Mouse (Mus musculus) c-Kit-positive CD71-positive TER-119-positive erythroid progenitor cells, embryonic 14.5 days (primary cell): ENCODE measurements around the gene Wdr38.

ENCODE experiments used
- DNase-seq: peaks from one replicate; pipeline ENCODE4 v3.0.0-alpha.2; 2013; ENCODE audit warnings: low spot score

Gene Wdr38

DNA sequence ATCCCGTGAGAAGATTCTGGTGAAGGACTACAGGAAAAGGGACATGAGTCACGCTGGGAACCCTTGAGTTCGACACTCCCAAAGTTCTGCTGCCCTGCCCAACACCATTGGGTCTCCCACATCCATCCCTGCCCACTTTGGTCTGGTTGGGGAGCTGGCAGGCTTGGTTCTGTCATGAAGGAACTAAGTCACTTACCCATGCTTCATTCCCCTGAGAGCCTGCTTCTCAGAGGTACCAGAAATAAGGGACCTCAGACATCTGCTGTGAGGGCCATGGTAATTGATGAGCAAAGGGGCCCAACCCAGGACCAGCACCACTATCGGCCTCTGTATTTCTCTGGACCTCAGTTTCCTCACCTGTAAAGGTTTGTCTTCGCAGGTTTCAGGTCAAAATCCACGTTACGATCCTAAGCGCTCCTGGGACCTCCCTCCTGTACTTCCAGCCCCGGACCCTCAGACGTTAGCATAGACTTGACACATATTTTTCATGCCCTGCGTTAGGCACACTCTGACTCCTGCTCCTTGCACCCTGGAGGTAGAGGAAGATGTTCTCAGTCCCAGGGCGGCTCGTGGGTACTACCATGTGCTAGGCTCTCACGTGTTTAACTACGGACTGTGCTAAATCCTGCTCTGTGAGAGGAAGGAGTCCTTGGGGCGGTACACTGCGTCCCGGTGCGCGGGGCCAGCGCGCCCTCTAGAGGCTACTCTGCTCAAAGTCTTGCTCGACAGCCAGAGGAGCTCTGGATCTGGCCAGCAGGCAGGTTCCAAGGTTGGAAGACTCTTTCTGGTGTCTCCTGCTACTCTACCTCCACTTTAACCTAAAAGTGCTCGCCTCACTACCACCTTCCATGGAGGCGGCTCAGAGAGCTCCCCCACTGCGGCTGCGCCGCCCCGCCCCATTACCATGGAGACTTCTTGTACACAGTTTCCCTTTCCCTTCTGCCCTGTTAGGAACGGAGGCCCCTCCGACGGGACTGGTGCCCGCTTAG lies at the start of gene Wdr38:
Wdr38 (plus strand) TSS at position 91 of the 989 bp plus-strand sequence.
- peak; percentile 83 for DNase-seq

- DNase-seq = no peak
Observed at GRCm38 (mm10) chr2:38947566-38947965, 49.7 kb upstream of the Wdr38 start.

DNA sequence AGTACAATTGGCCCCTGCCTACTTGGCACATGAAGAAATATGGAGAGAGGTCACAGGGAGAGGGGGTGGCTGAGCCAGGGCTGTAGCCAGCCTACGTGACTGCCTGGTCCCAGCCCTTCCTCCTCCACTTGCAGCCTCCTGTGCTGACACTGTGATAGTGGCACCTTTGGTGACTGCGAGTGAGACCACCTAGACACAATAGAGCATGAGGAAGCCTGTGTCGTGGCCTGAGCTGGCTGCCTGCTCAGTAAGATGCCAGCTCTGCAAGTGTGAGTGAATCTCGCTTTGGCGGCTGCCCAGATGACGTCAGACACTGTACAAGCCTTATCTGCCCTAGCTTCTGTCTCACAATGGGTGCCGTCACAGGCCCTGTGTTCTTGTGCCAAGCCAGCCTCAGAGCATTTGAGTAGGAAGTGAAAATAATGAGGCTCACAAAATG lies 47.0 kb upstream of the Wdr38 start:
- peak; percentile 65 for DNase-seq

DNA sequence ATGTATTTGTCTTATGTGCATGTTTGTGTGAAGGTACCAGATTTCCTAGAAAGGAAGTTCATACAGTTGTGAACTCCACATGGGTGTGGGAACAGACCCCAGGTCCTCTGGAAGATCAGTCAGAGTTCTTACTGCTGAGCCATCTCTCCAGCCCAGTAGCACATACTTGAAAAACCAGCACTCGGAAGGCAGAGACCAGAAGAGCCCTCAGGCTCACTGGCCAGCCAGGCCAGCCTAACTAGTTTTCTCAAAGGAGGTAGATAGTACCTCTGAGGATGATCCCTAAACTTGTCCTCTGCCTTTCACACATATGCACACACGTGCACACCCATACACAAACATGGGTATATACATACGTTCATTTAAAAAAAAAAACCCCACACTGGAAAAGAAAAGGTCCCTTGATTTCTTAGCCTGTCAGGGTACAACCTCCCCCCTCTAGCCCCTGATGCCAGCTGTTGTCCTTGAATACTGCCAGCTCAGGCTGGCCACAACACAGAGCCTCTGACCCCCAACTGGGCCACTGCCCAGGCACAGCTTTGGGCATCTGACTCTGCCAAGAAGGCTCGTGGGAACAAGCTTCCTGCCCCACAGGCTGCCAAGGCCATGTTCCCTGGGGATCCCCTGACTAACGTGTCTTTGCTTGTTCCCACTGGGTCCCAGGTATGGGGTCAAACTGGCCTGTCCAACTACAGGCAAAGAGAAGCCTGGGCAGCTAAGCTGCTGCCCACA lies 44.0 kb upstream of the Wdr38 start:
- no peak for DNase-seq

GRCm38 (mm10) chr2:38956062-38956461 lies 41.2 kb upstream of the Wdr38 start:
- no peak for DNase-seq

GRCm38 (mm10) chr2:38957671-38958223 lies 39.5 kb upstream of the Wdr38 start:
- DNase-seq = no peak

- DNase-seq = no peak
Observed at GRCm38 (mm10) chr2:38964198-38964597, 33.1 kb upstream of the Wdr38 start.

DNA sequence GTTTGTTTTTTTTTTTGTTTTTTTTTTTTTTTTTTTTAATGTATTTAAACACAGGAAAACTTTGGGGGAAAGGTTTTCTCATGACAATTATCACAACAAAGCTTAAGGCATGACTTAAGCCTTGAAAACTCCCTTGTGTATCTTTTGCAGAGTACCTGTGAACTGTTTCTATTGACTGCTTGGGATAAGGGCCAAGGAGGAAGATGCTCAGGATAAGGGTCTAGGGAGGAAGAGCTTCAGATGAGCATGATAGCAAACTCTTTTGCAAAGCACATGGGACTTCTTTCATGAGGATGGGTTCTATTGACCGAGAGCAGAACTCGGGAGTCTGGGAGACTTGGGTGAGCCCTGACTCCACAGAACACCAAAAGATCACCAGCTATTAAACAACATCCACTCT lies 27.6 kb upstream of the Wdr38 start:
- DNase-seq = no peak

DNA sequence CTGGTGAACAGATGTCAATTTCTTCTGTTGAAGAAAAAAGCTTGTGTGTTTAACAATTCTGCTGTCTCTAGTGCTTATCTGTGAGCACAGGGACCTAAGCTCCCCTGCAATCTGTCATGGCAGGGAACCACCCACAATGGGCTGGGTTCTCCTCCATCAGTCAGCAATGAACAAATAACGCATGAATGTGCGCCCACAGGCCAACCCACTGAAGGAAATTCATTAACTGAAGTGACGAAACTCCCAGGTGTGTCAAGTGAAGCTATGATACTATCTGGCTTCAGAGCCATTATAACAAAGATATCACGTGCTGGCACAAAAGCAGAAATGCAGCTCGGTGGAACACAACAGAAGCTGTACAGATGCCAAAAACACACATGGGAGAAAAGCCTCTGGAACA lies 27.2 kb upstream of the Wdr38 start:
- DNase-seq = peak; percentile 75

- no peak for DNase-seq
Observed at GRCm38 (mm10) chr2:38973223-38973622, 24.1 kb upstream of the Wdr38 start.

- DNase-seq = no peak
Observed at GRCm38 (mm10) chr2:38973701-38974100, 23.6 kb upstream of the Wdr38 start.

DNA sequence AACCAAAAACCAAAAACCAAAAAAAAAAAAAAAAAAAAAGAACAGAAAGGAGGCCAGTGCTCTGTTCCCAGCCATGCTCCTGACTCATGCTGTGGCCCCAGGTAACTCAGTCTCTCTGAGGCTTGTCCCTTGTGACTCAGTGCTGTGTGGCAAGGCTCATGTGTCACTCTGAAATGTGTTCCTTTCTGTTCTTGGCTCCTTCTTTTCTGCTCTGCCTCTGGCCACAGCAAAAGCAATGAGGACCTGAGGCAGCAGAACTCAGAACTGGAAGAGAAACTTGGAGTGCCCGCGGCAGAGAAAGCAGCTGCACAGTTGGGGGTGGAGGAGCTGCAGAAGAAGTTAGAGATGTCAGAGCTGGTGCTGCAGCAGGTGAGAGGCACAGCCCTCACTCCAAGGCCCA lies 23.1 kb upstream of the Wdr38 start:
- DNase-seq = no peak

- no peak for DNase-seq
Observed at GRCm38 (mm10) chr2:38975181-38975580, 22.1 kb upstream of the Wdr38 start.

- no peak for DNase-seq
Observed at GRCm38 (mm10) chr2:38975941-38976805, 21.1 kb upstream of the Wdr38 start.

DNA sequence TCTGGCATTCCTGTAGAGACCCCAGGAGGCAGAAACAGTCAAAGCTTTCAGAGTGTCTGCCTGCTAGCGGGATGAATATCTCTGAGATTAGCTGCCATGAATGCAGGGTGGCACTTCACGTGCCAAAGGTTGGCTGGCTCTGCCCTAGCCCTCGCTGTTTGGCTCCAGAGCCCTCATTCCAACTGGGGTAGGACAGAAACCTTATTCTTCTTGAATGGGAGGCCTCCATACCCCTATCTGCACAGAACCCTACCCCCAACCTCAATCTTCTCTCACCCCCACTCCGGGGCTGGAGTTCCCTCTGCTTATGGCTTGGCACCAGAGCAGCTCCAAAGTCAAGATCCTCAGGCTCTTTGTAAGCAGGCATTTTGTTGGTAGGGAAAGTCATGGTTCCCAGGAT lies 19.4 kb upstream of the Wdr38 start:
- DNase-seq = no peak

DNA sequence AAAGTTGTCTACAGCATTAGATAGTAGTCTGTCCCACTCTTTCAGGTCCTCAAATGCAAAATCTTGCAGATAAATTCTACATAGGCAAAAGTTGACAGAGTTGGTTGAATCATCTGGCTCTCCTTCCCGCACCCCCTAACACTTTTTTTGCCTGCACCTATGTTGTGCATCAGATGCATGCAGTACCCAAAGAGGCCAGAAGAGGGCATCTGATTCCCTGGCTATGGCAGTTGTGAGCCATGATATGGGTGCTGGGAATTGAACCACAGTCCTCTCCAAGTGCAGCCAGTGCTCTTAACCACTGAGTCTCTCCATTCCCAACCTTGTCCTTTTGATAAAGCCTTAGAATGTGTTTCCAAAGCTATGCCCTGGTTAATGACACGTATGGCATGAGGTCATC lies 13.8 kb upstream of the Wdr38 start:
- DNase-seq = no peak

GRCm38 (mm10) chr2:38986580-38986979 lies 10.7 kb upstream of the Wdr38 start:
- no peak for DNase-seq

GRCm38 (mm10) chr2:38987371-38987770 lies 9.9 kb upstream of the Wdr38 start:
- DNase-seq = no peak

DNA sequence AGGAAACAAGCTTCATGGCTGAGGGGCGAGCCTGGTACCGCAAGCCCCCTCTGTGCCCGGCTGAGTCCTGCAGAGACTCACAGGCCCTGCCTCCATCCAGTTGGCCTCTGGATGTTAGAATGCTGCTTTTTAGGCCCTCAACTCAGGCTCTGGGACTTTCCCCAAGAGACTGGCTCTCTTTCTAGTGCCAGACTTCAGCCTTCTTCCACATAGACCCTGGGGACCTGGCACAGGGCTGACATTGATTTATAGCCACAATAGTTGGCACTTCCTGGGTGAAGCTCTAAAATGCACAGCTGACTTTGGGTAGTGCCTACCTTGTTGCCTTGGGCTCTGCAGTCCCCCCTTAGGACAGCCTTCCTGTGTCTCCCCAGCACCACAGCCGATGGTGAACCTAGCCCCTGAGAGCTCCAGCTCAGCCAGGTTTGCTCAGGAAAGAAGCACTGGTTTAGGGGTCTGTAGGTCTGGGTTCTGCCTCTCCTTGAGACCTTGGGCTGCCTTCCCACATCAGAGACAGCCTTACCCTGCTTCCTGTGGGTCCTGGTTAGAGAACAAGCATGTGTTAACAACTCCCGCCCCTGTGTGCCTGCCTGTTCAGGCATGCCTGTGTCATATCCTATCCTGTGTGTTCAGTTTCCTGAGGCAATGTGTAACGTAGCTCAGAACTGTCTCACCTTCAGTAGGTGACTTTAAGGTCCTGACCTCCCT lies 9.3 kb upstream of the Wdr38 start:
- DNase-seq = no peak

DNA sequence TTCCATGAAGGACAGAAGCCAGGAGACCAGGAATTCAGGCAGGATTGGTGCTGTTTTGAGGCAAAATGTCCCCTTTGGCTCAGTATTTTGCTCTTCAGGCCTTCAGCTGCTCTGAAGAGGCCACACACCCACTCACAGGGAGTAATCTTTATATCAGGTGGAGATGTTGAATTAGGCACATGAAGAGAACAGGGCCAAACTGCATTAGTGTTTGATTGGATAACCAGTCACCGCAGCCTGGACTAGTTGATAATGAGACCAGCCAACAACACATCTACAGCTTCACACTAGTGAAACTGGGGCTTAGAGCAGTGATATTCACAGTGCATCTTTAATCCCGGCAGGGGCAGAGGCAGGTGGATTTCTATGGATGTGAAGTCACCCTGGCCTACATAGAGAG lies 8.3 kb upstream of the Wdr38 start:
- no peak for DNase-seq

DNA sequence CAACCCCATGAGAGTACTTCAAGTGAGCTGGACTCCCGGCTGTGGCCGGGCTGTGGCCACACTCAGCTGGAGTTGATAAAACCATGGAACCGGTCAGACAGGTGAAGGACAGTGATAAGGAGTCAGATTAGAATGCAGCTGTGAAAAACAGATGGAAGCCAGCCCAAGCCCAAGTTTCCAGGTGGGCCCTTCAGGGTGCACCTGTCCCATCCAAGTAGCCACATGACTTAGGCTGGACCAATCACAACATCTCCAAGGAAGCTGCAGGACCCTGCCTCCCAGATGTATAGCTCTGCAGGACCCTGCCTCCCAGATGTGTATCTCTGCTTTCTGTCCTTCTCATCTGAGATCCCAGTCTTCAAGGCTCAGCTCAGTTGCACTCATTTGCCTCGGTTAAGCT lies 5.3 kb upstream of the Wdr38 start:
- DNase-seq = no peak
